Mouse (Mus musculus) lung, adult 10 weeks (tissue): ENCODE measurements around the gene Cyp26b1. TPM values are rescaled to one million over a fixed set of nuclear protein-coding genes. Genes with fewer than 3 reads are reported as not detected.

ENCODE experiments used
- polyA plus RNA-seq: library from polyadenylated mRNA; stranded (reverse); fragments of 350-450 nt; fragmentation: Illumina TruSeq; extraction: RNeasy Lipid Tissue Mini Kit (QIAGEN cat#74804); gene quantifications from one replicate; pipeline ENCODE4 v1.2.3, GENCODE M21; 2014; ENCODE audit warnings: low read depth, low replicate concordance; ENCODE audit not compliant: insufficient read depth

Cyp26b1 gene
- polyA plus RNA-seq = 3.5 TPM

DNA sequence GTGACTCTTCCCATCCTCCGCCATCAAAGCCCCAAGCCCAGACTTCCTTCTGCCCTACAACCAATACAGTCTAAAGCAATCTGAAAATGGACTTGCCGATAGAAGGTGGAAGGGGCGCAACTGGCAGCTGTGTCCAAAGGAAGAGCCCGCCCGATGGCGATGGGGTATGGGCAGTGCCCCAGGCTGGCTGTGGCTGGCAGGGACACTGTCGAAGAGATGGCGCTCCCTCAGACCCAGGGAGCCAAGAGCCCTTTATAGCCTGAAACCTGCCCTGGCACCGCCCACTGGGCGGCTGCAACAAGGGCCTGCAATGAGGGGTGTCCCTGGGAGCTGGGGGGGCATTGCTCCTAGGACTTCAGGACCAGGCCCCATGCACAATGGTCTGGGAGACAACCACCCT lies at the start of gene Cyp26b1:
TSS of gene Cyp26b1 (minus strand) at position 216 of the 400 bp plus-strand sequence.

